Mouse (Mus musculus) spleen, adult 2 months (tissue): ENCODE data around the gene Gm5426.
"Not testable (repeated sequence)": the region's sequence is repeated elsewhere in the genome, so short reads cannot be mapped to it uniquely, and the experiment has no call there.

Source experiments
- CTCF ChIP-seq: fragments of 200-500 bp; IDR thresholded peaks from 2 replicates; pipeline ENCODE4 v1.5.1; 2011; ENCODE audit warnings: mild to moderate bottlenecking, inconsistent platforms; ENCODE audit not compliant: insufficient read depth, insufficient read length, insufficient replicate concordance; ENCODE audit errors: extremely low read depth
- POLR2A ChIP-seq: fragments of 200-500 bp; IDR thresholded peaks from 2 replicates; pipeline ENCODE4 v1.6.1; 2011; ENCODE audit warnings: low read depth, low read length, inconsistent platforms

DNA sequence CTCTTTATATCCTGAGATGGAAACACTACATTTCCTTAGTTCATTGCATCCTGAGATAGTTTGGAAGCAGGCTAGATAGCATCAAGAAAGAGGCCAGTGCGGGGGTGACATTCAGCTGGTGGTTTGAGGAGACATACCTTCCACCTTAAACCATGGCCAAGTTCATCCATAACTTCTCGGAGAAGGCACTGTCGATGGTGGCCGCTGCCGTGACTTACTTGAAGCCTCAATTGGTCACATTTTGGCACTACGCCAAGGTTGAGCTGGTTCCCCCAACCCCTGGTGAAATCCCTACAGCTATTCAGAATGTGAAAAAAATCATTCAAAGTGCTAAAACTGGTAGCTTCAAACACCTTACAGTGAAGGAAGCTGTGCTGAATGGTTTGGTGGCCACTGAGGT is at the start of gene Gm5426:
- not testable (repeated sequence) for TF ChIP-seq POLR2A, CTCF
